Mouse (Mus musculus) heart, adult 2 months (tissue): Measurements from ENCODE around the gene Lman1l.

Source experiments
- CTCF ChIP-seq: fragments of 200-600 bp; IDR thresholded peaks from 2 replicates; pipeline ENCODE4 v1.8.1; 2022; ENCODE audit warnings: antibody characterized with exemption, mild to moderate bottlenecking, moderate library complexity
- EP300 ChIP-seq: fragments of 200-500 bp; IDR thresholded peaks from 2 replicates; pipeline ENCODE4 v1.6.1; 2011; ENCODE audit warnings: low read depth, low read length, control low read depth; ENCODE audit not compliant: insufficient read depth

DNA sequence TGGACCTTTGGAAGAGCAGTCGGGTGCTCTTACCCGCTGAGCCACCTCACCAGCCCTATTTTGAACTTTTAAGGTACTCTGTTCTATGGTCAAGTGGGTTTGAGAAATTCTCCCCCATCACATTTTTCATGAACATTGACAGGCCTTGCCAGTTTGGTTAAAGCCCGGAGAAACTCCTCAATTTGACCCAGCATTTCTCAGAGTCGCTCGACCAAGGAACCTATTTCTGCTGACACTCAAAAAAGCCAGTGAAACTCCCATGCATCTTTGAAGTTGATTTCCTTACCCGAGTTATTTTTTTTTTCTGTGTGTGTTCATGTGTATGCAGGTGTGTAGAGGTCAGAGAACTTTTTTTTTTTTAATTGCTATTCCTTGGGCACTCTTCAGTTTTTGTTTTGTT is 56.0 kb downstream of the Lman1l start:
- TF ChIP-seq EP300 = no peak
- TF ChIP-seq CTCF = no peak
